Mouse (Mus musculus): ENCODE results near the gene Btf3l4. TPM values are rescaled to one million over a fixed set of nuclear protein-coding genes. Genes with fewer than 3 reads are reported as not detected.

Btf3l4 gene
- total RNA-seq, 4 experiments from 2014 or later = 67.2 to 94.4 (median 79.4) TPM

GRCm38 (mm10) chr4:108825677-108826076, 7.7 kb downstream of the Btf3l4 start:
- DNase-seq (ENCODE audit: low spot score in 2 of 2) = no peak

DNA sequence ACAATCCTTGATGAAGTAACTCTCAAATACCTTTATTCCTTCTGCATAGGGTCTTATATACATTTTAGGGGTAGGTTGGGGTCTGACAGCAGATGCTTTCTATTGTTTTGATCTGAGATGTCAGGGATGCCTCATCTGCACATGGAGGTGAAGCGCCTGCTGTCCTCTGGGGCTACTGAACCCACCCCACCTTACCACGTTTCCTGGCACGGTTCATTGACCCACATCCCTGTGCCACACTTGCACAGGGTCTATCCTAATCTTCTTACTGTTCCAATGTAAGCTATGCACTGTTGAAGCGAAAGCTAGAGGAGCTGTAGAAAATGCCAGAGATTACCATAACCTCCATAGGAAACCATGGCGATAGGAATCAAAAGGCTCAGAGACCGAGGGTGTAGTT, 21.9 kb downstream of the Btf3l4 start:
- DNase-seq (ENCODE audit: low spot score in 2 of 2) = no peak

DNA sequence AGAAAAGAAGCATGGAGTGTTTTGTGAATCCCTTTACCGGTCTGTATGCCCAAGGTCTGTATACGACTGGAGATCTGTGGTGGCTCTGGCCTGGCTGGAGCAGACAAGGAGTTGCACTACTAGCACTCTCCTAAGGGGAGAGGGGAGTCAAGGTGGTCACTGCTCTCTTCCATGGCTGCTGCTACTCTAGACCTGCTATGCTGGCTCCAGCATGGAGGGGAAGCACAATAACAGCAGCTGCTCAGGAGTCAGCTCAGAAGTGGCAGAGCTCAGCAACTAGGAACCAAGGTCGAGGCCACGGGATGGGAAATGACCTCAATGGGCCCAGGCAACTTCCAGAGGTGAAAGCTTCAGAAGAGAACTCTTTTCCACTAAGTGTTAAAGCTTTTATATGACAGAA, 22.3 kb downstream of the Btf3l4 start:
- no peak for DNase-seq (ENCODE audit: low spot score in 2 of 2)

DNA sequence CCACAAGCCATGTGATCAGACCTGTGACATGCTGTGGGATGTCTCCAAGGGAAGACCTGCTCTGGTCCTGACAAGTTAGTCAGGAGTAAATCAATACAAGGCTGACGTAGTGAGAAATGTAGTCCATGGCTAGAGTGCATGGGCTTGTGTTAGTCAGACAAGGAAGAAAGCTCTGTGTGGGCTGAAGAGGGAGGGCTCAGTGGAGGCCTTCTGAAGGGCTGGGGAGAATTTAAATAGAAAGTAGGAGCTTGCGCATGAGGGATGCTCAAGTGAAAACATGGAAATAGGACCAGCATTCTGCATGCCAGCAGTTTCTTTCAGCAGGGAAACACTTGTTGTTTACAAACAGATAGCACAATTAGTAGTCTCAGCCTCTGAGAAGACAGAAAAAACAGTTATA, 29.9 kb downstream of the Btf3l4 start:
- no peak for DNase-seq (ENCODE audit: low spot score in 2 of 2)

DNA sequence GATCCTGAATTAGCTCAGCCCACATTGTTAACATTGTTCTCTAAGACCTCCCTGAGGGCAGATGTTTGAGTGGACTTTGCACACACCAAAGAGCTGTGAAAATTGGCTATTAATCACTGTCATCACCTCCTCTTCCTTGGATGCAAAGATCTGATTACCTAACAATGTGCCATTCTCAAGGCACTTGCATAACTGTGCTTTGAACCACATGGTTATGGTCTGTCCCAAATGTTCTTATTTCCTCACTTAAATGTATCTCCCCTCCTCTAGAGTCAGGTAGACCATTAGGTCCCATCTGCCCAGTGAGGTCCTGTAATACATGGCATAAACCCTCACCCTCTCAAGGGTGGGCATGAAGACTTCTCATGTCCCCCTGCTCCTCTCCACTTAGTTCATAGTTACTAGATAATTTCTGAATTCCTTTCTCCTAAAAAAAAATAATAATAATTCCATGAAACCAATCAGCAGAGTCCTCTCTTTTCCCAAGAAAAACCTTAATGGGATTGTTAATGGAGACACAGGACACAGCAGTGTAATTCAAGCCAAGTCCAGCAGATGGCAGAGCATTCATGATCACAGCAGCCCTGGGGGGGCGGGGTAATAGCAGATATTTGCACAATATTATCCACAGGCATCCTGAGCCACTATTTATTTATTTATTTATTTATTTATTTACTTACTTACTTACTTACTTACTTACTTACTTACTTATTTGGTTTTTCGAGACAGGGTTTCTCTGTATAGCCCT, 35.2 kb downstream of the Btf3l4 start:
- DNase-seq (ENCODE audit: low spot score in 2 of 2) = peak; percentile 28 to 67

DNA sequence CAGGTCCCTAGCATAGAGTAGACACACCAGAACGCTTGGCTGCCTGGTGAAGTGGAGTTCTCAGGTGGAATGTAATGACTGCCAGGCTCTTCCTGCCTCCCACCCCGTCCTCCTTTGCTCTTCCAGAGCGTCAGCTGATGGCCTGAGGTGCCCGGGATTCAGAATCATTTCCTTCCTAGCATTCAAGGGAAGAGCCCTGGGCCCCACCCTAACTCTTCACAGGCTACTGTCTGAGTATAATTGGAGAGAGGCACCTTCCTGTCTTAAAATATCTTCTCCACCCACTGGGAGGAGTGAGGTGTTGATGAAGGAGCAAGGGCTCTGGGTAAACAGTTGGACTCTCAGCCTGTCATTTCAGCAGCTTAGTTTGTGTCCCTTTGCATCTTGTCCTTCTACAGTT, 36.7 kb downstream of the Btf3l4 start:
- no peak for DNase-seq (ENCODE audit: low spot score in 2 of 2)

DNA sequence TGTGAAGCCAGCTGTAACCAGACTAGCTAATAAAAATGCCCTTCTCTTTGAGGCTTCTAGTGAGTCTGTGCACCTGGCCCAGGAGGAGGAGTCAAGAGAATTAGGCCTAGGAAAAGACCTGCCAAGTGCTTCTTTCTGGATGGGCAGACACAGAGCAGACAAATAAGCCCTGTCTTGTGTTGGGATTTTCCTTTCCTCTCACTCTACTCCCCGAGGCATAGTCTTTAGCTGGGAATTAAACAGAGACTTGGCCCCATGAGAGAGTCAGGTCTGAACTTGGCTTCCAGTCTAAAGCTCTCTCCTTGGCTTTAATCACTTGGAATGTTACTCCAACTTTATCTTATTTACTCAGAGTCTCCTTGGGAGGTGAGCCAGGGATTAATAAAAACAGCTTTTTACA, 39.5 kb downstream of the Btf3l4 start:
- no peak for DNase-seq (ENCODE audit: low spot score in 2 of 2)

DNA sequence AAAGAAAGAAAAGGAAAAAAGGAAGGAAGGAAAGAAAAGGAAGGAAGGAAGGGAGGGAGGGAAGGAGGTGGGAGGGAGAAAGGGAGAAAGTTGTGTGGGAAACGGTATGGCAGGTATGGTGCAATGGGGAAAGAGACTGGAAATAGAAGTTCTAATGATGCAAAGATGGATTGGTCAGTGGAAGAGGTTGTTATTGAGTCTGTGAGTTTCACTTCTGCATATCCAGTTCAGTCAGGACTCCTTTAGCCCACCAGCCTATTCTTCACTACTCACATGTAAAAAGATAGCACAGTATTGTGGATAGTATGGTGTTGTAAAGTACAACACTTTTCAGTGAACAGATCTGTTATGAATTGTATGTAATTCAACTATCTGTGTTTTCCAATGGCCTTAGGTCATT, 42.9 kb downstream of the Btf3l4 start:
- DNase-seq (ENCODE audit: low spot score in 2 of 2) = no peak

GRCm38 (mm10) chr4:108789258-108789936, 44.0 kb downstream of the Btf3l4 start:
- no peak for DNase-seq (ENCODE audit: low spot score in 2 of 2)

DNA sequence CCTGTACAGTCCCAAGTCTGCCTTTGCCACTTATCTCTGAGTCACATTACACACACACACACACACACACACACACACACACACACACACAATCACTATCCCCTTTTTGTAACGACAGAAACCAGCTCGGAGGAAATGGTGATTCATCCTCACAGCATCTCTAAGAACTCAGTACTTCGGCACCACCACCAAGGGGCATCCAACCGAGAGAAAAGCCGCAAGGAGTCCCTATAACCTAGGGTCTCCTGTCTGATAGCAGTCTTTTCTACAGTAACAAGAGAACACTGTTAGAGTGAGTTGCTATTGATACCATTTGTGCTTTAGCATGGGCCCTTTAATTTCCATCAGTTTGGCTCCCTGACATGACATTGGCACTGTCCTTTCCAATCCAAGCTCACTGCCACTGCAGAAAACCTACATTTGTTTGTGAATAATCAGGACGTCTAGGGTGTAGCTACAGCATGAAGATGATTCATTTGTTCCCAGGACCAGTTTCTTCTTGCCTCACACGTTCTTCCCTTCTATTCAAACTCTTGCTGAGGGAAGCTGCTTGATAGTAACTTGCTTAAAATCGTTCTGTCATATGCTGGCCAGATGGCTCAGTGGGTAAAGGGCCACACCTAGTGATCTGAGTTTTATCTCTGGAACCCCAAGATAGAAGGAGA, 50.9 kb downstream of the Btf3l4 start:
- peak in 1 of 2 experiments; percentile 13 for DNase-seq (ENCODE audit: low spot score in 2 of 2)

DNA sequence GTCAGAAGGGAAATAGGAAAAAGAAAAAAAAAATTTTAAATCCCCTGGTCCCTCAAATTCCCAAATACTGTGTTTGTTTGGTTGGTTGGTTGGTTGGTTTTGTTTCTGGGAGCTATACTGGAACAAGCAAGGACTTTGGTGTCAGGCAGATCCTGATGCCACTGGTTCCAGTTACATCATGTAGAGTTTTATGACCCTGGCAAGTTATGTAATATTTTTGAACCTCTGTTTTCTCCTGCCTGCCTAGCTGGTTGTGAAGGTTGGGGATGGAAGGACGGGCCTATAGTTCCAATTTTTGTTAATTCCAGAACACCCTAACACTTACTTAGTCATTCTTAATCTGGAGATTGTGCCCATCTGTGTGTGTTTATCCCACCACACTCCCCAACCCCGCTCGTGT, 51.8 kb downstream of the Btf3l4 start:
- DNase-seq (ENCODE audit: low spot score in 2 of 2) = peak in 1 of 2 experiments; percentile 12

DNA sequence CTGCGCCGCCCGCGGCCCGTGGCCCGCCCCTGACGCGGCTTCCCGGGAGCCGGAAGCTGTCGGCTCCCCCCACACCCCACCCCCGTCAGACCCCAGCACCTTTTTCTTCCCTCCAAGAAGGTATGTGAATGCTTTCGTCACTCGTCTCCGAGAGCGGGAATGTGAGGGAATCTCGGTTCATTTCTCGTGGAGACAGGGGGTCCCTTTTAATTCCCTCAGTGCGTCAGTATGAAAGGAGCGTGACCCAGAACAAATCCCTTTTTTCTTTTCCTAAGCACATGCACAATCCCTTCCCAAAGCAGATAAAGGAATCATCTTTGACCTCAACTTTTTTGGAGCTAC, 52.6 kb downstream of the Btf3l4 start:
- no peak for DNase-seq (ENCODE audit: low spot score in 2 of 2)

GRCm38 (mm10) chr4:108780057-108780863, 53.2 kb downstream of the Btf3l4 start, which contains the start of gene Zfyve9:
Gene Zfyve9, minus strand, starts transcription at chr4:108780798.
- DNase-seq (ENCODE audit: low spot score in 2 of 2) = peak; percentile 21 to 66

- no peak for DNase-seq (ENCODE audit: low spot score in 2 of 2)
Observed at GRCm38 (mm10) chr4:108779763-108780056, 53.7 kb downstream of the Btf3l4 start.

DNA sequence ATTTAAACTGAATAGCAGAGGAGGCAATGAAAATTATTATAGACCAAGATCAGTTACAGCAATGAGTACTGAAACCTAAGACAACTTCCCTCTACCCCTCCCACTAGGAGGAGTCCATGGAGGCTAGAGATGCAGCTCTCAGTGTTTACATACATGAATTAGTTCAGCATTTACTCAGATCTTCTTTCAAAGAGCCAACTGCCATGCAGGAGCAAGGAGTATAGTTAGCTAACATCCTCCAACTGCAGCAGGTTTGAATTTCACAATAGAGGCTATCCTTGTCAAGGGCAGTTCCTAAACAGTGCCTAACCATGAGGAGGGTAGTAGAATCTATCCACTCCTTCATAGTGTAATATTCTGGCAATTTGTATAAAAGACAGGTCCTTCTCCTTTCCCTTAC, 64.9 kb downstream of the Btf3l4 start:
- no peak for DNase-seq (ENCODE audit: low spot score in 2 of 2)

Other genes starting within 250 kb of the Btf3l4 start
- gene Cc2d1b, start 213.7 kb downstream of the Btf3l4 start, total RNA-seq (2022) = 10 to 100 TPM; 35.3 to 41.0 (median 38.2) TPM
- gene 3110021N24Rik, start 114.0 kb downstream of the Btf3l4 start, total RNA-seq (2022) = 1 to 10 TPM; 1.3 to 3.6 (median 1.5) TPM
- gene Zfyve9, start 52.8 kb downstream of the Btf3l4 start, total RNA-seq (2022) = 10 to 100 TPM; 55.1 to 63.4 (median 58.7) TPM
- 10 to 100 TPM; 34.0 to 37.6 (median 35.6) TPM for gene Txndc12, start 987 bp upstream of the Btf3l4 start, total RNA-seq (2022)
- 10 to 100 TPM; 18.1 to 19.5 (median 18.8) TPM for gene Kti12, start 14.2 kb upstream of the Btf3l4 start, total RNA-seq (2022)
- under 1 TPM in 1 of 4 experiments, not detected in 3; 0.65 TPM for gene A730015C16Rik, start 15.0 kb upstream of the Btf3l4 start, total RNA-seq (2022)
- 10 to 100 TPM; 63.2 to 71.1 (median 65.4) TPM for gene Rab3b, start 45.4 kb upstream of the Btf3l4 start, total RNA-seq (2022)
- gene Nrd1, start 167.0 kb upstream of the Btf3l4 start, total RNA-seq (2022) = 100 to 1,000 TPM; 116 to 149 (median 131) TPM

All from layer of hippocampus, adult 8-10 months (tissue).